Mouse (Mus musculus) kidney, postnatal 14 days (tissue): ENCODE measurements around the gene Ncs1.
A peak's percentile ranks its signal among the peaks of the same experiment; 100 is the strongest.

Experiments
- DNase-seq: peaks from one replicate; pipeline ENCODE4 v3.0.0; 2022; ENCODE audit warnings: mixed read lengths

Gene Ncs1

DNA sequence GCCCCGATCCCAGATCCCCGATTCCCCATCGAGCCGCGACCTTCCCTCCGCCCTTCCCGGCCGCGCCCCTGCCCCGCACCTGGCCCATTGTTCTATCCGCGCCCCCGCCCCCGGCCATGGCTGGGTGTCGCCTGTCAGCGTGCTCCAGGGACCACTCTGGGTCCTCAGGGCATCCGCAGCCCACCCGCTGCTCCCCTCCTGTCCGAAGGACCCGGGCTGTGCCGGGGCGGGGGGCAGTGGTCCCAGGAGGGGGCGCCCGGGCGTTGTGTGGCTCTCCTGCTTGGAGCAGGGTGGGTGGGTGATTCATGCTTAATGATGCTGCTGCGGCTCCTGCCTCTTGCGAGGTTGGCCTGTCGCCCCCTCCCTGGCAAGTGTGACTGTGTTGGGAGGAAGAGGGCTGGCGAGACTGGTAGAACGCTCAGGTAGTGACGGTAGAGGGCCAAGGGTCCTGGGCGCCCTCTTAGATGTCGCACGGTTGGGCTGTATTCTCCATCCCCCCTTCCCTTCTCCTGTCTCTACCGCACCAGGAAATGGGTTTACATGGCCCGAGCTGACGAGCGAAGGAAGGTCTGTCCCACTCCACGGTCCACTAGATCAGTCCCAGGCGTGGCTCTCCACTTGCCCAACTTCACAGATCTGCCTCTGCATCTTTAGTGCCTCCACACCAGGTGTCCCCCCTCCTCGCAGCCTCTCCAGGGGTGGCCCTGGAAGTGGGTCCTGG, 788 bp downstream of the Ncs1 start:
- no peak for DNase-seq

DNA sequence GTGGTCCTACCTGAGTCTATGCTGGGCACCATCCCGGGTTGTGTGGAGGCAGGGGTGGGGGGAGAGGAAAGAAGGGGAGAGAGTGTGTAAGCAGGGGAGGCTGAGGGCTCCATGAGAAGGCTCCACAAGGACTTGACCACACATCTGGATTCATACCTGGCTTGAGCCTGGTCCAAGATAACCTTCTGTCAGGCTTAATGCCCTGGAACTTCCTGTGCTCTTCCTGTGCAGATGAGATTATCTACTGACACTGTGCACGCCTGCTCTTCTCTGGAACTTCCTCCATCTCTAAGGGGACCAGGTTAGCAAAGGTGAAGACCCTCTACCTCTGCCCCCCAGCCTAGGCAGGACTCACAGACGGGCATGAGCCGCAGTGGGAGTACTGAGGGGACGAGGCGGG, 3.2 kb downstream of the Ncs1 start:
- no peak for DNase-seq

DNA sequence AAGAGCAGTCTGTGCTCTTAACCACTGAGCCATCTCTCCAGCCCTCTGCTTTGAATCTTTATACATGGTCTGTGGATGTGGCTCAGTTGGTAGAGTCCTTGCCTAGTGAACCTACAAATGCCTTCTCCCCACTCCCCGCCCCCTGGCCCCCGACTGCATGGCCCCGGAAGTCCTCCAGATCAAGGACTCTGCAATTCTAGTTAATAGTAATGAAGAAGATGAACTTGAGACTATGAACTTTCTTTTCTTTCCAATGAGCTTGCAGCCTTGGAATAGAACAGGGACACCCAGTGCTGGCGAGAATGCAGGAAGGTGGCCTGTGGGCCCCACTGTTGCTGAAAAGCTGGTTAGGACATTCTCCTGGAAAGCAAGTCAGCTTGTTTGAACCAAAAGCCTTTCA, 6.5 kb downstream of the Ncs1 start:
- peak; percentile 68 for DNase-seq

DNA sequence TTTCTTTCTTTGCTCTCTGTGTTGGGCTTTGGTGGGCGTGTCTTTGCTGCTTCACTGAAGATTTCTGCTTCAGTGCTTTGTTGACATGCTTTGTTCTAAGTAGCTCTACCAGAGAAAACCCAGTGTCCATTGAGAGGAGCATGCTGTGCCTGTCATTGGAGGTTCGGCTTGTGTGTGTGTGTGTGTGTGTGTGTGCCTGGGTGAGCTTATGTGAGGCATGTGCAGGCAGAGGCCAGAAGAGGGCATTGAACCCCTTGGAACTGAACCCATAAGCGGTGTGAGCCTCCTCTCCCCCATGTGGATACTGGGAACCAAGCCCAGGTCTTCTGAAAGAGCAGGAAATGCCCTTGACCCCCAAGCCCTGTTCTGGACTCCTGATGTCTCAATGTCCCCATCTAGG, 7.8 kb downstream of the Ncs1 start:
- DNase-seq = peak; percentile 47

DNA sequence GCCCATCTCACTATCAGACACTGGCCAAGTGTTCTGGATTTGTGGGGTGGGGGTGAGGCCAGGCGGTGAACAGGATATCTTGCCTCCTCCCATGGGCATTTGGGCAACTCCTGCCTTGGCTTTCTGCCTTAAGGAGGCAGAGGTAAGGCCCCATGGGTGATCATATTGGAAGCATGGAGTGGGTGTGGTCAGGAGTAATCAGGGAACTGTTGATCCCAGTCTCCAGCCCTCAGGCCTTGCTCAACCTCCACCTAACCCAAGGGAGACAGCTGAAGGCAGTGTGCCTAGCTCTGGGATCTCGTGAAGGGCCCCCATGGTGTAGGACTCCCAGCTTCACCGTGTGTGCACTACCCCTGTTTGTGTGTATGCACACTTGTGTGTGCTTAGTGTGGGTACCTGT, 9.2 kb downstream of the Ncs1 start:
- DNase-seq = no peak

DNA sequence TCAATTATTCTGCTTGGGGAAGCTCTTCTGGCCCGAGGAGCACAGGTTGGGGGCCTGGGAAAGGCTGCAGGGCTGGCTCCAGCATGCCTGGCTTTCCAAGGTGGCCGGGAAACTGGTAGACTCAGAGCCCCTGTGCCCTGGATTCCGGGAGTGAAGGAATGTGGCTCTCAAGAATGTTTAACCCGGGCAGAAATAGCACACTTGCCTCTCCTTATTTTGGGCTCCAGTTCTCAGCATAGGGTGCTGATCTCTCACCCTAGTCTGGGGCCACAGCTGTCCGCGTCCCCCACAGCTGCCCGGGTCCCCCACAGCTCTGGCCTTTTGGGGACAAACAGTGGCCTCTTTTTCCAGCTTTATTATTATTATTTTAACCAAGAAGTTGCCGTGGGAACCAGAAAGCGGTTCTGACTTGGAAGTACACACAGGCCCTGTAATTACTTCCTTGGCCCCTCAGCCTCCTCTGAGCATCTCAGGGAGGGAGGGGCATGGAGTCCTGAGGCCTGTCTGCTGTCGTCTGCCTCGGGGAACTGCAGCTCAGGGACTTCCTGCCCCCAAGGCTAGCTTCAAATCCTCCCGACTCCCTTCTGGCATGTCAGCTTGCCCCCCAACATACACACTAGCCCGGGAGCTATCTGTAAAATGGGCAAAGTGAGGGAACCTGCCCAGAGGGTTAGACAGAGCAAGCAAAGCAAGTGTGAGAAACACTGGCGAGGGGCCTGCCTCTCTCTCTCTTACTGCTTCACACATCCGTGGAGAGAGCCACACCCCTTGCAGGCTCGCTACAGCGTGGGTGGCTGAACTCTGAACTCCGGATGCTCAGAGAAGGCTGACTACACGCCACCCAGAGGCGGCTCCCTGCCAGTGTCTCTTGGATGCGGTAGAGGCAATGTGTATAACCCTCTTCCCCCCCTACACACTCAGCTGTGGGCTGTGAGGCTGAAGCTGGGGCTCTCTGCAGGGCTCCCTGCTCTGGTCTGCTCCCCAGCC, 10.6 kb downstream of the Ncs1 start:
- peak; percentile 78 for DNase-seq

DNA sequence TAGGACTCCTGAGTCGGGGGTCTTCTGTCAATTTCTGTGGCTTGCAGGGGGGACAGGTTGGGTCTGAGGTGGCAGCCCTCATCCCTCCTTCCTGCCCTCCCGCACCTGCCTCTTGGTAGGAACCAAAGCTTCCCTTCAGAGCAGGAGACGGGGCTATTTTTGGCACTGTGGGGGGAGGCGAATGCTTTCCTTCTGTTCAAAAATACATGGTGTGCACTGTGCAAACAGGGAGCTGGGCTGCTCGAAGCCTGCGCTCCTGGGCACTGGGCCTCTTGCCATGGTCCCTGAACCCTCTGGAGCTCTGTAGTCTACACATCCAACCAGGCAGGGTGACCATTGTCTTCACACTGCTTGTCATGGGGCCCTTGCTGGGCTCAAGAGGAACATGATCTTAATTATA, 11.5 kb downstream of the Ncs1 start:
- no peak for DNase-seq

DNA sequence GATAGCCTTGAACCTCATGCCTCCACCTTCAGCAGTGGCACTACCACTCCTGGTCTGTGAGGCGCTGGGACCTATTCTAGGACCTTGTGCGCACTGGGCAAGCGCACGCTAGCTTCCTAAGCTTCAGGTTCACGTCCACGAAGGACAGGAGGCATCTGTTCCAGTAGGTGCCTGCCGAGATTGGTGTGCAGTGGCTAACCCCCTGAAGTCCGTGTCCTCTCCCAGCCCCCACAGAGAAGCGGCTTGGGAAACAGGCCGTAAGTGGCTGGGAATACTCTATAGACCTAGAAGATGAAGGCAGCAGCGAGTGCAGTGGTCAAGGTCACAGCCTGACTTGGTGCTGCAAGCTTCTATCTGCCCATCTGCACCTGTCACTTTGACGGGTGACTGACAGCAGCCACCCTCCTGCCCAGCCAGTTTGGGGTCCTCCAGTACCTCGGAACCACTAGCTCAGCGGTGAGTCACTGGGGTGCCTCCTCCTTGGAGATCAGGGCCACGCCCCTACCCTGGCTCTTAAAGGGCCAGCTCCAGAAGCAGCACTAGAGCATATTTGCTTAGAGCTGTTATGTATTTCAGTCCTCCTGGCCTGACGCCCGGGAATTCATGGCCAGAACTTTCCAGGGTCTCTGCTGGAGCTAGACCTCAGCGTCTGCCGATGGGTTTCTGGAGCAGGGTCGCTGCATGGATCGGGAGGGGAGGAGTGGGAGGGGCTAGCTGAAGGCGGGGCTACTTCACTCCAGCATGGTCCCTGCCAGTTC, 13.2 kb downstream of the Ncs1 start:
- DNase-seq = peak; percentile 89

DNA sequence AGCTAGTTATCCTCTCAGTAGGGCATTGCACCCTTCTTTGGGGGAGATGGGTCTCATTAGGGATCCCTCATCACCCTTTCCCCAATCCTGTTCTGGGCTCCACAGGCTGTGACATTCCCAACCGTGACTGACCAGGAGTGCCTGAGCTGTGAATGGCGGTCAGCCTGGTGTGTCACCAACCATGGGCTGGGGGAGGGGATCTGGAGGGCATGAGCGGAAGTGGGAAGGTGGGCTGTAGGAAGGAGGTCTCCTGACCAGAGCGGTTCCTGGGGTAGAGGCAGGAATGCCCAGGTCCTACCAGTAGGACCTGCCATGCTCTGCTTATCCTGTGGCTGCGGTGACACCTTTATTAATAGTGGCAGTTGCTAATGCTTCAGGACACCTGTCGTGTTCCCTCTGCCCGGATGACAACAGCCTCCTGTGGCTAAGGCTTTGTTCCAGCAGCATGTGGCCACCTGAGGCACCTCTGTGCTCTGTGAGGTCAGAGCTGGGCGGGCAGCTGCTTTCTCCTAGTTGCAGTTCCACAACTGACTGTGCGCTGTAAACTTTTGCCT, 13.8 kb downstream of the Ncs1 start:
- no peak for DNase-seq

DNA sequence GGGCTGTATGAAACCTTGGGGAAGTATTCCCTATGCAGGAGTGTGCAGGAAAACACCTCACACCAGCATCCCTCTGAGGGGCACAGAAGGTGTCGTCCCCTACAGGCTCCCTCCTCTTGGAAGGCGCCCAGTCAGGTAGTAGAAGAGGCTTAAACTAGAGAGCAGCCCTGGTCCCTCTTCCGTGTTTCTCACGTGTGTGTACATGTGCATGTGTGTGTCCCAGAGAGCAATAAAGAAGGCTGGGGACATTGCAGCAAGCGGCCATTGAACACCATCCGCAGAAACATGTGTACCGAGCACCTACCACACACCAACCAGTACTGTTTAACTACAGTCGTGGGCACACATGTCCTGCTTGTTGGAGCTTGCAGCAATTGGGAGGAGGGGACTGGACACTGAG, 14.9 kb downstream of the Ncs1 start:
- no peak for DNase-seq

DNA sequence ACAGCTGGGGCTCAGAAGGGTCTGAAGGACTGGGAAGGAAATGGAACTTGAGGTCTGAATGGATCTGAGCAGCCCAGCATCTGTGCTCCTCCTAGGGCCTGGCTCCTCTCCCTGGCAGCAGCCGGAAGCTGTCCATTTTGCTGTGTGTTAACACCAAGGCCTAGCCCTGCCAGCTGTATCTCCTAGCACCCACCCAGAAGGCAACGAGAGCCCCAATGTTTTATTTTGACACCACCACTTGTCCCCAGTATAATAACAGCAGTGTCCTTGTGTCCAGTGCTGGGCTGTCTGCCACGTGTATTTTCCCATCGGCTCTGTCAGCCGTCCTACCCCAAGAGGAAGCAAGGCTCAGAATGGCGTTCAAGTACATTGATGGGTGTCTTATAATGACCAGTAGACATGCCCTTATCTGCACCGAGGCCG, 17.4 kb downstream of the Ncs1 start:
- no peak for DNase-seq

DNA sequence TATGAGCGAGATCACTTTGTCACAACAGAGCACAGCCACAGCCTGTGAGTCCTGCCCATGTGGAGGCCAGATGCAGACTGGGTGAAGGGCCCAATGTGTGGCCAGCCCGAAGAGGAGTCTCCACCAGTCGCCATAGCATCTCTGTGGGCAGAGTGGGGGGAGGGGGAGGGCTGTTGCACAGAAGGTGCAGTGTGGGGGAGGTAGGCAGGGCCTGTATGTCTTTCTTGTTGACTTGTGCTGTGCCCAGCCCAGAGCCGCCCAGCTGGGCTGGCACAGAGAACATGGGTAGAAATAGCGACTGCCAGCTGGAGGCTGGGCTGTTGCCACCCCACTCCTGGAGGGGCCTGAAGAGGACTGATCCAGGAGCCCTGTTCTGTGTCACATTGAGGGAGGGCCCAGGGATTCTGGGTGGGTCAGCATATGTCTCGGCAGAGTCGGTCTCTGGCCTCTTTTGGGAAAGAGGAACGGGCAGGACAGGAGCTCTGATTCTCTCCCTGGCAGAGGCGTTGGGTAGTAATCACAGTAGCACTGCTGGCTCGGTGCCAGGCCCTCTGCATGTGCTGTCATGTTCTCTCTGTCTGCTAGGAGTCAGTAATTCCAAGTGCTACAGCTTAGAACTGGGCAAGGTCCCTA, 18.2 kb downstream of the Ncs1 start:
- DNase-seq = peak; percentile 75

DNA sequence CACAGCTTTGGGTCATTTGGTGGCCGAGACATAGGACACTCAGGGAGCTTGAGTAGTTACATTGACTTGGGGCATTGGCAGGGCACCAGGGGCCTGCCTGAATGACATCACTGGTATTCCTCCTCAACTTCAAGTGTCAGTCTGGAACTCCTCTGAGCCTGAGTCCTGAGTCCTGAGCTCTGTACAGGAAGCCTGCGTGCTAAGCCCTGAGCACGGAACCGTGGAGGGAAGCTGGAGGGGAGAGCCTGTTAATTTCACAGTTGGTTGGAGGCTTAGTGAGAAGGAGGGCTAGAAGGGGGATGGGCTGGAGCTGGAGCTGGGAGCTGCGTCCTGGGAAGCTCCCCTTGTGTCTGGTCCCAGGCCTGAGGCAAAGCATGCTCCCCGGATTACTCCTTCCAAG, 21.8 kb downstream of the Ncs1 start:
- DNase-seq = no peak

DNA sequence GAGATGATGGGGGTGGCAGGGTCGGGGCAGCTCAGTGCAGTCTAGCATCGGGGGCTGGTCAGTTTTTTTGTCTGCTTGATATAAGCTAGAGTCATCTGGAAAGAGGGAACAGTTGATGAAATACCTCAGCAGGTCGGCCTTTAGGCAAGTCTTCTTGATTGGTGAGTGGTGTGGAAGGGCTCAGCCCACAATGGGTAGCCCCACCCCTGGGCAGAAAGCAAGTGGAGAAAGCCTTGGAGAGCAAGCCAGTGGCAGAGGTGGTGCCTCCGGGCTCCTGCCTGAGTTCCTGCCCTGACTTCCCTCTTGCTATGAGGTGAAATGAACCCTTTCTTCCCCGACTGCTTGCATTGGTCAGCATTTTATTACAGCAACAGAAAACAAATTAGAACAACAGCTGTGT, 23.0 kb downstream of the Ncs1 start:
- DNase-seq = no peak

DNA sequence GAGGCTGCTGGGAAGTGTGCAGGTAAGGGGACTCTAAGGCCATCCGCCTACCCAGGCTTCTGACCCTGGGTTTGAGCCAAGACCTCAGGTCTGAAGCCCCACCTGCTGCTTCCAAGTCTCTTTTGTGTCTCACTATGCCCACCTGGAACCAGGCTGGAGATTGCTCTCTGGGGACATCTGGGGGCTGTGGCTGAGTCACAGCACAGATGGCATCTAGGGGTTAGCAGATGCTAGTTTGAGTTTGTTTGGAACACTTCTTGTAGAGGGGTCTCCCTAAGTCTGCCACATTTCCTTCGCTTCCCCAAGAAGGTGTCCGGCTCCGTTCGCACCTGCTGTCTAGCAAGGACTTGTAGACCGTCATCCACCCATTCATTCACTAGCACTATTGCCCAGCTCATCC, 23.6 kb downstream of the Ncs1 start:
- DNase-seq = no peak

DNA sequence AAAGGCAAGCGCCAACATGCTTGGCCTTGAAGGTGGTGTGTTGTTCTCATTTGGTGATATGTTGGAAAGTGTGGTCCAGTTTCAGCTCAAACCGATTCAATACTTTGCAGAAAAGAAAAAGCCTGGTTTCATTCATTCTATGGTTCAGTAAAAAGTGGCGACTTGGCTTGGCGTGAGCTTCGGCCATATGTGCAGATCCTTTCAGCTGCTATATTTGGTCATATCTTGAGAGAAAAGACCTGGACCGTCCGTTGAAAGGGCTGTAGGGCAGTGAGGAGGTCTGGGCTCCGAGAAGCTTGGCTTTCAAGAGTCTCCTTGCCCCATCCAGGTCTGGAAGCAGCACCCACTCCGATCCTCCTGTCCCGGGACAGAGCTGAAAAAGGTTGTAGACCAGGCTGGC, 24.2 kb downstream of the Ncs1 start:
- no peak for DNase-seq

DNA sequence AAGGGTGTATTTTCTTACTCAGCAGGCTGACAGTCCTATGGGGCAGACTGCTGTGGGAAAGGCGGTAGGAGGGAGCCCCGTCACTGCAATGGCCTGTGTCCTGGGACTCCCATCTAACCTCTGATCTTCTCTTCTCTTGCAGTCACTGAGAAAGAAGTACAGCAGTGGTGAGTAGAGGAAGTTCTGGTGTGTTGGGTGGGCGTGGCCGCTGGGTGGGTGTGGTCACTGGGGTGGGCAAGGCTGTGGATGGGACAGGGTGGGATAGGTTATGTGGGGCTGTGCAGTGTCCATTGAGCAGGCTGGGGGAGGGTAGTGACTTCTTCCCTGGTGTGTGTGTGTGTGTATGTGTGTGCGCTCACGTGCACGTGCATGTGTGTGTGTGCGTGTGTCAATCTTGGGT, 24.8 kb downstream of the Ncs1 start:
- no peak for DNase-seq

DNA sequence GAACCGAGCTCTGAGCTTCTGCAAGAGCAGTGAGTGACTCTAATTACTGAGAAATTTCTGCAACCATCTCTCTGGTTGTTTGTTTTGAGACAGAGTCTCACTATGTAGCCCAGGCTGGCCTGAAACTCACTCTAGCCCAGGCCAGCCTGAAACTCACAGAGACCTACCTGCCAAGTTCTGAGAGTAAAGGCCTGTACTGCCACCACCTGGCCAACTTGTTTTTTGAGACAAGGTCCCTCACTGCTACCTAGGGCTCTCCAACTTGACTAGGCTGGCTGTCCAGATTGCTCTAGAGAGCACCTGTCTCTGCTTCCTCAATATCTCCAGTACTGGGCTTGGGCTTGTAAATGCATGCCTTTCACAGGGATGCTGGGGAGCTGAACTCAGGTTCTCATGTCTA, 25.4 kb downstream of the Ncs1 start:
- DNase-seq = no peak

DNA sequence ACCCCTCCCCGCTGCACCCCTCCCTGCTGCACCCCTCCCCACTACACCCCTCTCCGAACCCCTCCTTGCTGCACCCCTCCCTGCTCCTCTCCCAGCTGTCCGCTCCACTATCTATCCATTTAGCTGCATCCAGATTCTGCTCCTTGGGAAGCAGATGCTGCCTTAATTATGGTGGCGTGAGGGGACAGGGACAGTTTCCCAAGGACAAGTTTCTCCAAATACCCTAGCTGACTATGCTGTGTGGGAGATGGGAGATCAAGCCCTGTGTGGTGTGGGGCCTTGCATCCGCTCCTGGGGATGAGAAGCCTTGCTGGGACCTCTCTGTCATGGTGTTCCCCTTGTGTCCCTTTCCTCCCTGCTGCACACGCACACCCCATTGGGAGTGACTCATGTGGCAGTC, 29.4 kb downstream of the Ncs1 start:
- no peak for DNase-seq

DNA sequence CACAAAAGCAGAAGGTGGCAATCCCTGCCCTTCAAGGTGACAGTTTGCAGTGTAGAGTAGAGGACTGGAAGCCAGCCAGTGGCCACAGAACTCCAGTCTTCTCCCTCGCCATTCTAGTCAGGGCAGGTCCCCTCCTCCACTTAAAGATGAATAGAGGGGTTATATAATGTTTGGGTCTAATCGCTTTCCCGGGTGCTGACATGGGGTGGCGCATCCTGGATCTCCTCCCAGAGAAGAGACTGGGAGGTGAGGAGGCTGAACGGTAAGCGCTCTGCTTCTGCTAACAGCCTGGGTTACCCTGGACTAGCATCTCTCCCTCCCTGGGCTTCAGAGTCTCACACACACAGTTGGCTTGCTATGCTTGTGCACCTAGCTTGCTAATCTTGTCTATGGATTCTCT, 32.2 kb downstream of the Ncs1 start:
- DNase-seq = no peak

DNA sequence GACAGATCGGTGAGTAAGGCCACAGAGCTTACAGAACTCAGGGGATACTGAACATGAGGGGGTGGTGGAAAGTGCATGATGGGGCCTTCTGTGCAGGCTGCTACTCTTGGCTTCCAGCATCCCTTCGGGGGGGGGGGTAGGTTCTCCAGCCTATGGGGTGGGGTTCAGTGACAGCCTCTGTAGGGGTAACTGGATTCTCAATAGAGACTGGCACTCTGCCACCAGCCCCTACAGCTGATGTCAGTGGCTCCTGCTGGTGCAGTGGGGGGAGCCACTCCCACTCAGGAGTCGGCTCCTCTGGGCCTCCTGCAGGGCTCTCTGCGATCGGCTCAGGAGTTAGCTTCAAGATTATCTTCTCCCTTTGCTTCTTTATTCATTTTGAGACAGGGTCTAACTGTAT, 32.9 kb downstream of the Ncs1 start:
- no peak for DNase-seq

DNA sequence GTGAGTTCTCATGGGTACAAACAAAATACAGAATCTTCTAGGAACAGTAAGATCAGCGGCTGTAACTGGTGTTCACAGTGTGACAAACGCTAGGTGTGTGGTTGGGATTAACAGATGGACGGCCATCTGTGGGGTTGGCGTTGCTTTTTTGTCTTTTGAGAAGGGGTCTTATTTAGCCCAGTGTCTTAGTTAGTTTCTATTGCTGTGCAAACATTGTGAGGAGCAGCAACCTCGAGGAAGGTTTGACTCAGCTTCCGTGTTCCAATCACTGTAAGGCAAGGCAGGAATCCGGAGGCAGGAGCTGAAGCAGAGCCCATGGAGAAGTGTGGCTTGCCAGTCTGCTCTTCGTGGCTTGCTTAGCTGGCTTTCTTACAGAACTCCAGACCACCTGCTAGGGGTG, 35.5 kb downstream of the Ncs1 start:
- DNase-seq = no peak

DNA sequence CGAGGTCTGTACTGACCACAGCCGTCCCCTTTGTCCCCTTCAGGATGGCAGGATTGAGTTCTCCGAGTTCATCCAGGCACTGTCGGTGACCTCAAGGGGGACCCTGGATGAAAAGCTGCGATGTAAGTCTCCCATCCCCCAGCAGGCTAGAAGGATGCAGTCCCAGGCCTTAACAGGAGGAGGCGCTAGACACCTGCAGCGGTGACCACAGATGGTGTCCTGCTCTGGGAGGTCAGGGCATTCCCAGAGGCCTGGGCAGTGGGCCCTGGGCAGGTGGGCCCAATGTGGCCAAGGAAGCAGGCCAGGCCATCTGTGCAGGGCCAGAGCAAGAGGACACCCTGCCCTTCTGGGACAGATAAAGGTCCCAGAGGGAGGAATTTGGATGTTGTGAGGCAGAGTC, 36.6 kb downstream of the Ncs1 start:
- no peak for DNase-seq
